Mouse (Mus musculus): Measurements from ENCODE around the gene Synrg. TPM values are rescaled to one million over a fixed set of nuclear protein-coding genes. Genes with fewer than 3 reads are reported as not detected.

Synrg gene
- total RNA-seq (2022) = 10 to 100 TPM; 41.1 to 51.1 (median 44.1) TPM

GRCm38 (mm10) chr11:83963991-83964921 lies at the start of gene Synrg:
TSS of gene Synrg (plus strand) at chr11:83964428.
- peak; percentile 83 to 90 for DNase-seq (ENCODE audit: low spot score in 2 of 2)

- no peak for DNase-seq (ENCODE audit: low spot score in 2 of 2)
Observed at GRCm38 (mm10) chr11:83914501-83914900, 49.7 kb upstream of the Synrg start.

- DNase-seq (ENCODE audit: low spot score in 2 of 2) = no peak
Observed at GRCm38 (mm10) chr11:83922600-83922999, 41.6 kb upstream of the Synrg start.

GRCm38 (mm10) chr11:83927097-83927496 lies 37.1 kb upstream of the Synrg start:
- no peak for DNase-seq (ENCODE audit: low spot score in 2 of 2)

GRCm38 (mm10) chr11:83932506-83933106 lies 31.6 kb upstream of the Synrg start:
- DNase-seq (ENCODE audit: low spot score in 2 of 2) = no peak

GRCm38 (mm10) chr11:83933376-83933775 lies 30.9 kb upstream of the Synrg start:
- no peak for DNase-seq (ENCODE audit: low spot score in 2 of 2)

GRCm38 (mm10) chr11:83935986-83936665 lies 28.1 kb upstream of the Synrg start:
- DNase-seq (ENCODE audit: low spot score in 2 of 2) = peak; percentile 24 to 43

- no peak for DNase-seq (ENCODE audit: low spot score in 2 of 2)
Observed at GRCm38 (mm10) chr11:83938556-83938955, 25.7 kb upstream of the Synrg start.

GRCm38 (mm10) chr11:83941950-83942840 lies 22.0 kb upstream of the Synrg start, which contains the start of gene Ddx52:
TSS of gene Ddx52 (plus strand) at chr11:83942062.
- DNase-seq (ENCODE audit: low spot score in 2 of 2) = peak; percentile 79 to 84

- no peak for DNase-seq (ENCODE audit: low spot score in 2 of 2)
Observed at GRCm38 (mm10) chr11:83956822-83957221, 7.4 kb upstream of the Synrg start.

GRCm38 (mm10) chr11:83961983-83962382 lies 2.2 kb upstream of the Synrg start:
- no peak for DNase-seq (ENCODE audit: low spot score in 2 of 2)

- no peak for DNase-seq (ENCODE audit: low spot score in 2 of 2)
Observed at GRCm38 (mm10) chr11:83967436-83968204, 3.4 kb downstream of the Synrg start.

GRCm38 (mm10) chr11:83968205-83968575 lies 4.0 kb downstream of the Synrg start:
- DNase-seq (ENCODE audit: low spot score in 2 of 2) = no peak

GRCm38 (mm10) chr11:83969040-83969439 lies 4.8 kb downstream of the Synrg start:
- DNase-seq (ENCODE audit: low spot score in 2 of 2) = no peak

GRCm38 (mm10) chr11:83974561-83975346 lies 10.5 kb downstream of the Synrg start:
- no peak for DNase-seq (ENCODE audit: low spot score in 2 of 2)

GRCm38 (mm10) chr11:83975488-83975887 lies 11.3 kb downstream of the Synrg start:
- DNase-seq (ENCODE audit: low spot score in 2 of 2) = no peak

GRCm38 (mm10) chr11:83976236-83976977 lies 12.2 kb downstream of the Synrg start:
- DNase-seq (ENCODE audit: low spot score in 2 of 2) = no peak

GRCm38 (mm10) chr11:83977810-83978209 lies 13.6 kb downstream of the Synrg start:
- DNase-seq (ENCODE audit: low spot score in 2 of 2) = no peak

- no peak for DNase-seq (ENCODE audit: low spot score in 2 of 2)
Observed at GRCm38 (mm10) chr11:83979992-83980391, 15.8 kb downstream of the Synrg start.
